Mouse (Mus musculus) limb, embryonic 14.5 days (tissue): ENCODE data around the gene Fam71e1. TPM values are rescaled to one million over a fixed set of nuclear protein-coding genes. Genes with fewer than 3 reads are reported as not detected.
A peak's percentile ranks its signal among the peaks of the same experiment; 100 is the strongest.

Experiments
- ATAC-seq: fragments of 200-750 bp; cut with Nextera tagmentation; 2 replicates; pipeline ENCODE4 v1.8.0; 2017; ENCODE audit warnings: low read depth, moderate number of reproducible peaks, moderate TSS enrichment; ENCODE audit not compliant: low FRiP score
- DNase-seq: peaks from one replicate; pipeline ENCODE4 v3.0.0-alpha.2; 2015; ENCODE audit warnings: low spot score
- H3K27ac ChIP-seq: fragments of 300-500 bp; sonication (generic); replicated peaks from 2 replicates; pipeline ENCODE4 v1.5.1; 2014; ENCODE audit warnings: low read depth, mild to moderate bottlenecking, low read length, moderate library complexity, mixed read lengths
- H3K27me3 ChIP-seq: fragments of 300-500 bp; sonication (generic); 2 replicates; pipeline ENCODE4 v1.6.1; 2014; ENCODE audit warnings: low read length, mixed read lengths; ENCODE audit not compliant: control insufficient read depth, insufficient read depth
- H3K36me3 ChIP-seq: fragments of 300-500 bp; sonication (generic); 2 replicates; pipeline ENCODE4 v1.6.1; 2014; ENCODE audit warnings: mild to moderate bottlenecking, low read length, moderate library complexity, mixed read lengths; ENCODE audit not compliant: control insufficient read depth, insufficient read depth
- H3K4me1 ChIP-seq: fragments of 300-500 bp; sonication (generic); 2 replicates; pipeline ENCODE4 v1.6.1; 2014; ENCODE audit warnings: antibody characterized with exemption, low read length, mixed read lengths; ENCODE audit not compliant: control insufficient read depth, insufficient read depth
- H3K4me2 ChIP-seq: fragments of 300-500 bp; sonication (generic); replicated peaks from 2 replicates; pipeline ENCODE4 v1.6.1; 2014; ENCODE audit warnings: low read depth, mild to moderate bottlenecking, low read length, moderate library complexity; ENCODE audit not compliant: severe bottlenecking
- H3K4me3 ChIP-seq: fragments of 300-500 bp; sonication (generic); replicated peaks from 2 replicates; pipeline ENCODE4 v1.5.1; 2014; ENCODE audit warnings: low read length
- H3K9ac ChIP-seq: fragments of 300-500 bp; sonication (generic); 2 replicates; pipeline ENCODE4 v1.6.1; 2014; ENCODE audit warnings: mild to moderate bottlenecking, low read depth, low read length, moderate library complexity; ENCODE audit not compliant: severe bottlenecking
- H3K9me3 ChIP-seq: fragments of 300-500 bp; sonication (generic); 2 replicates; pipeline ENCODE4 v1.6.1; 2016; ENCODE audit warnings: low read length; ENCODE audit not compliant: control insufficient read depth
- POLR2A ChIP-seq: fragments of 200-500 bp; IDR thresholded peaks from 2 replicates; pipeline ENCODE4 v1.8.0; 2012; ENCODE audit warnings: inconsistent platforms, mild to moderate bottlenecking, moderate library complexity, borderline replicate concordance; ENCODE audit not compliant: insufficient read depth, insufficient read length; ENCODE audit errors: extremely low read depth
- WGBS: fragments of 180-500 bp; shearing (Covaris S2); extraction: QIAGEN DNeasy Blood & Tissue Kit; methylation state at CpG from one replicate; pipeline ENCODE4 v1.1.7; 2014; 5-methylcytosine and 5-hydroxymethylcytosine counted together
- polyA plus RNA-seq, 2 experiments: library from polyadenylated mRNA; depleted of rRNA in 1 of 2; stranded (reverse) in 1 of 2; unstranded in 1 of 2; fragments of >200 nt; fragmentation: Nextera tagmentation in 1 of 2; extraction: Ambion mirVana in 1 of 2; gene quantifications; 2 replicates each; pipeline versions ENCODE4 v1.2.1 to v1.2.3; 2012 to 2014

Fam71e1 gene
- polyA plus RNA-seq, 2 experiments = 12.2 to 21.5 TPM

- Histone ChIP-seq H3K4me1 (peaks cover 7% of the 10 kb centered on the region), H3K27me3 (peaks cover 28% of the 10 kb centered on the region), H3K9me3 (no peaks in the 10 kb centered on the region), H3K4me2 (no peak overlapping the region), H3K4me3 (no peak overlapping the region), H3K9ac (no peak overlapping the region), H3K36me3 (peaks cover 24% of the 10 kb centered on the region), H3K27ac (no peak overlapping the region)
- 73% methylated on average over 5 of the region's 5 CpGs for WGBS
- ATAC-seq (no peak), DNase-seq (no peak)
- TF ChIP-seq POLR2A = no peak
These were observed 33.1 kb downstream of the Fam71e1 start for GRCm38 (mm10) chr7:44529518-44529917.

- no peak for TF ChIP-seq POLR2A
- H3K27ac ChIP-seq = no peak overlapping the region
- H3K36me3 ChIP-seq = peaks cover 33% of the 10 kb centered on the region
- H3K27me3 ChIP-seq = peaks cover 18% of the 10 kb centered on the region
- H3K4me1 ChIP-seq = peaks cover 7% of the 10 kb centered on the region
- no peak for DNase-seq
- ATAC-seq = no peak
- WGBS = 72% methylated on average over 3 of the region's 3 CpGs
- no peak overlapping the region for H3K4me3 ChIP-seq
- H3K9ac ChIP-seq = no peak overlapping the region
- no peaks in the 10 kb centered on the region for H3K9me3 ChIP-seq
- H3K4me2 ChIP-seq = no peak overlapping the region
These were observed 34.1 kb downstream of the Fam71e1 start for GRCm38 (mm10) chr7:44530507-44530906.

GRCm38 (mm10) chr7:44531207-44531606 lies 34.8 kb downstream of the Fam71e1 start:
- WGBS = 47% methylated on average over 4 of the region's 5 CpGs
- peak overlapping the region; percentile 12; the same call in 1 of the 2 replicates for H3K9ac ChIP-seq

GRCm38 (mm10) chr7:44531946-44532732 lies 35.8 kb downstream of the Fam71e1 start, which contains the start of gene Spib:
Gene Spib, minus strand, starts transcription at chr7:44532071.
- peaks cover 7% of the 10 kb centered on the region for H3K4me1 ChIP-seq
- H3K4me2 ChIP-seq = no peak within 1 kb of the TSS
- no peak for TF ChIP-seq POLR2A
- H3K27me3 ChIP-seq = peaks cover 8% of the 10 kb centered on the region; the same call in 1 of the 2 replicates
- H3K9me3 ChIP-seq = no peaks in the 10 kb centered on the region
- ATAC-seq (no peak), DNase-seq (no peak)
- H3K27ac ChIP-seq = no peak within 1 kb of the TSS
- peak within 1 kb of the TSS; percentile 12; the same call in 1 of the 2 replicates for H3K9ac ChIP-seq
- 74% methylated on average over 4 of the region's 4 CpGs for WGBS
- peaks cover 49% of the 10 kb centered on the region for H3K36me3 ChIP-seq
- no peak within 1 kb of the TSS for H3K4me3 ChIP-seq

More at GRCm38 (mm10) chr7:44531207-44531606, 34.8 kb downstream of the Fam71e1 start:
- Histone ChIP-seq H3K4me1 (peaks cover 7% of the 10 kb centered on the region), H3K27me3 (peaks cover 11% of the 10 kb centered on the region), H3K27ac (no peak overlapping the region), H3K9me3 (no peaks in the 10 kb centered on the region), H3K4me3 (no peak overlapping the region), H3K36me3 (peaks cover 40% of the 10 kb centered on the region), H3K4me2 (no peak overlapping the region)
- ATAC-seq (no peak), DNase-seq (no peak)
- TF ChIP-seq POLR2A = no peak

- DNase-seq (no peak), ATAC-seq (no peak)
- peaks cover 2% of the 10 kb centered on the region; the same call in 1 of the 2 replicates for H3K4me1 ChIP-seq
- H3K4me3 ChIP-seq = no peak overlapping the region
- no peak for TF ChIP-seq POLR2A
- H3K36me3 ChIP-seq = peaks cover 59% of the 10 kb centered on the region
- no peaks in the 10 kb centered on the region for H3K9me3 ChIP-seq
- no peak overlapping the region for H3K9ac ChIP-seq
- H3K4me2 ChIP-seq = no peak overlapping the region
- 0 out of 2 replicates have a peak, but pooled peaks cover 6% of the 10 kb centered on the region for H3K27me3 ChIP-seq
- WGBS = 86% methylated on average over 24 of the region's 29 CpGs
- H3K27ac ChIP-seq = no peak overlapping the region
These were observed 36.8 kb downstream of the Fam71e1 start for GRCm38 (mm10) chr7:44532918-44533745.
